Mouse (Mus musculus): ENCODE measurements at regions not wholly inside any gene's neighbourhood (a gene's known extent, or its start where the extent isn't known, plus 50 kb on each side); places are given as distances from the start of the nearest gene placed in this dataset.

DNA sequence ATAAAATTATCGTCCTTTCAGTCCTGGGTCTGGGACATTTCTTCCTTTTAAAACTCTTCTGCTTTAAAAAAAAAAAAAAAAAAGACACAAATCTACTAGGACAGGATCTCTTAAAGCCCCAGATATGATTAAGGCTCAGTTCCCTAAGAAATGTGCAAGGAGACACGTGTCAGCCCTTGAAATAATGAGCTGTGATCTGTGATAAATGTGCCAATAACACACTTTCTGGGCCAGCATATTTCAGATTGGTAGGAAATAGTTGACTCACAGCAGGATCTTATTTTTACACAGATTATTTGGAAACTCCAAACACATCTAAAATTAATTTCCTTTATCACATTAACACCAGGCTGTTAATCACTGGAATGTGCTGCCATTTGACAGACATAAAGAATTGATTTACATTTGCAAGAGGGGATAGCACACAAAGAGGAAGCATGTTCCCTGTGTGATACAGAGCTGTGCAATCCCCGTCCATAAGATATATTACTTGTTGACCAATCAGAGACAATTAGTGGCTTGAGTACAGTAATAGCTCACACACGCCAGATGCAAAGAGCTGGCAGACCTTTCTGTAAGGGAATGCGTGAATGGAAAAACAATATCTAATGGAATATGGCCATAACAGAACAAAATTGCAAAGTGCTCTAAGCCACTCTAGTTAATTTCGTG lies 263.7 kb downstream of the Pax3 start:
- no peak for DNase-seq (ENCODE audit: low read depth, low spot score)

DNA sequence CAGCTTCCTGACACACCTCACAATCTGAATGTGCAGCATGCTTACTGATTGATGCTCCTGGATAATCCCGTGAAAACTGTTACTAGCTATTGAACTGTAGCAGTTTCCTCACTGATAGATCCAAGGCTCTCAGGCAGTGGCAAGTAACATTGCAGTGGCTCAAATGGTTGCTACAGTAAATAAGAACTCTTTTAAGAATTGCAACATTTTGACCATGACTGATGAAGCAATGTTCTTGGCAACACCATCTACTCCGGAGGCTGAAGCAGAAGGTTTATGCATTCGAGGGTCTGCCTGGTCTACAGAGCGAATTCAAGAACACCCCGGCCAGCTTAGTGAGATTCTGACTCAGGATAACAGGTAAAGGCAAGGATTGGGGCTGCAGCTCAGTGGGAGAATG lies 264.7 kb downstream of the Pax3 start:
- DNase-seq (ENCODE audit: low read depth, low spot score) = no peak

DNA sequence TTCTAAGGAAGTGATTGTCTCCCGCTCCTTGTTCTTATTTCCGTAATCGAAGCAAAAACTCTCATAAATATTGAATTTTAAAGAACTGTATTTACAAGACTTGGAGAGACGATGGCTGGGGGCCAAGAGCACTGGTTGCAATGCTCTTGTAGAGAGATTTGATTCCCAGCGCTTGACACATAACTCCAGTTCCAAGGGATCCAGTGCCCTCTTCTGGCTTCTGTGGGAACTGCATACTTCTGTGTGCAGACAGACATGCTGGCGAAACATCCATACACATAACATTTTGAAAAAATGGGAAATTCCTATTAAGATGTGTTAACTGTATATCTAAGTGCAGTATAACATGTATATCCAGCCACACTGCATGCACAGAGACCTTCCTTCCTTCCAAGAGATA lies 266.3 kb downstream of the Pax3 start:
- DNase-seq (ENCODE audit: low read depth, low spot score) = peak; percentile 65

DNA sequence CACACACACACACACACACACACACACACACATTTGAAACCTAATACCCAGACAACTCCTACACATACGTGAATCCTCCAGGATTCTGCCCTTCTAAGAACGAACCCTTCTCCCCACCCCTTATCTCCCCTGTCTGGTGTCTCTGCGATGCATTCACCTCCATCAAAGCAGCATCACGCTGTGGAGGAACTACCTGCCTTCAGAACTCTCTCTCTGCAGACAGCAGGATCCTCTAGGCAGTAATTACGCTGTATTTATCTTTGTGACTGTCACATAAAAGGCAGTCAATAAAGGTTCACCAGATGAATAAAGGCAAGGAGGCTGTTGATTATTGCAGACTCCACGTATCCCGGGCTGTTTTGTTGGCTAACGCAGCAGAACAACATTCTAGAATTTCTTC lies 267.4 kb downstream of the Pax3 start:
- no peak for DNase-seq (ENCODE audit: low read depth, low spot score)

DNA sequence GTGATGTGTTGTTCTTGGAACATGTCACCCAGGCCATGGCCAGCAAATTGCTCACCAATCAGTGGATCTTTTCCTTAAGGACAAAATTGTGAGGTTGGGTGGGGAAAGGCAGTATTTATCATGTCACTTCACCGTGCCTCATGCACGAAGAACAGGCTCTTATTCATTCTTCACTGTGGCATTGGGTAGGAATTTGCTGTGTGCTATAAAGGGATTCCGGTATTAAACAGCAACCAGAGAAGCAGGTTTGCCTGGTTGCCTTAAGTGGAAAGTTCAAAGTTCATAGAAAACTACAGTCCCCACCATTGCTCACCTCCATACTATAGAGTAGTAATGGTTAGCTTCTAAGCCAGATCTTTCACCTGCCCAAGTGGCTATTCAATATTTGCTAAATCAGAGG lies 270.8 kb downstream of the Pax3 start:
- no peak for DNase-seq (ENCODE audit: low read depth, low spot score)

DNA sequence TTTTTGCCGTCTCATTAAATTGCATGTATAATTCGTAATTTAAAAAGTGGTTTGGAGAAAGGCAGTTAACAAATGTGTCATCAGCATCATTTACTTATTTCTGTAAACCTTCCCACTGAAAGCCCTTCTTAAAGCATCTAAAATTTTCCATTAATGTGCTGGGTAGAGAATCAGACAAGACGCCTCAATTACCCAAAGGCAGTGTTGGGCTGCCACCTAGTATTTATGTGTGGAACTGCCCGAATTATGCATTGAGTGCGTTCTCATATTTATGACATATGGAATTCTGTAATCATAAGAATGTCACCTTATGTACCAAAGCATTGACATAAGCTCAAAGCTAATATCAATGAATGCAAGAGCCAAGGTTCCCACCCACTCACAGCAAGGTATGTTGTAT lies 300.7 kb downstream of the Pax3 start:
- no peak for DNase-seq (ENCODE audit: low read depth, low spot score)

DNA sequence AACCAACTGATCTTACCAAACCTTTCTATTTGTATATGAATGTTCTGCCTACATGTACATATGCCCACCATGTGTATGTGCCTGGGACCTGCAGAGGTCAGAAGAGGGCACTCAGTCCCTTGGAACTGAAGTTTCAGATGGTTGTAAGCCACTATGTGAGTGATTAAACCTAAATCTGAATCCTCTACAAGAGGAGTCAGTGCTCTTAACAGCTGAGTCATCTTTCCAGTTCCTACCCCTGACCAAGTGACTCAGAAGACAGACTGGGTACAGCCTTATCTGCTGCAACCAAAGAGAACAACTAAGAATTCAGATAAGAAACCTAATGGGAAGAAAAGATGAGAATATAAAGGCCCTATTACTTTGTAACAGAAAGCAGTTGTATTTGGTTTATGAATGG lies 317.9 kb downstream of the Pax3 start:
- no peak for DNase-seq (ENCODE audit: low read depth, low spot score)

DNA sequence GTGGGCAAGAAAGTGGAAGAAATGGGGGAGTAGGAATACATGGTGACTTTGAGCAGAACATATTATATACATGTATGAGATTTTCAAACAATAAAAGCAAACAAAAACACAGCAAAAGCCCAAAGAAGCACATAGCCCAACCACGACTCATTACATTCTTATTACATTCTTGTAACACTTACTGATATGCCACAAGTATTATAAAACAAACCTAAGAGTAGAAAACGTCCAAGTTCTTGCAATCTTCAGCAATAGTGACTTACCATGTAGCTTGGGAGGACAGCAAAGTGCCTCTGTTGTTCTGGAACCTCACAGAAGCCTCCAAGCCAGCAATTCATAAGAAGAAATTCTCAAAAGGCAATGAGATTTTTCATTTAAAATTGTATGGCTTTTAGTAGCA lies 326.8 kb downstream of the Pax3 start:
- DNase-seq (ENCODE audit: low read depth, low spot score) = no peak

DNA sequence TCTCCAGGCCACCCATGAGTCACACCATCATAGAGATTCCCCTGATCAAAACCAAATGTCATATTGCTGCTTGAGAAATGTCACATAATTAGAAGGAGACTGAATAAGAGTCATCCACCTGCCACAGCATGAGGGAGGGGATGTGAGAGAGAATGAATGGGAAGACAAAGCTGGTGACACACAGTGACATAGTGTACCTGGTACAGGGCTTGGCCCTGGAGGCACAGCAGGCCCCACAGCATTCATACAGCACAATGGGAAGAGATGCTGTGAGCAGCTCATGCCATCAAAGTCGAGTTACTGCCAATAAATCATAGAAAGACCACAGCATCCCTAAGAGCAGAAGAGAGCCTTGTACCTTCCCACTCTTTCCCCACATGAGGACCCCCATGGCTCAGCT lies 327.8 kb downstream of the Pax3 start:
- no peak for DNase-seq (ENCODE audit: low read depth, low spot score)

DNA sequence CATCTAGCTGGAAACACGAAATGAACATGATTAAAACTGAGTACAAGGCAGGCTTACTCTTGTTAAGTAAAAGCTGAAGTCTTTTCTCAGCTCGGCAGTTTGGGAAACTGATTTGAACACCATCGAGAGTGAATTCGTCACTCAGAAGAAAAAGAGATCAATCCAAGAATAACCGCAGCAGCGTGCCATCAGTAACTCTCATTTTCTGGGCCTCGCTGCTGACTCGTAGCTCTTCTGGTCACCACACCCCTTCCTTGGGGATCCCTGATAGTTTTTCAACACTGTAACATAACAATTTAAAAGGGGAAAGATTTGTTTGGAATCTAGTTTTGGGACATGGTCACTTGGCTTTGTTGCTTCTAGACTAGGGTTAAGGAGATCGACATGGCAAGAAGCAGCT lies 337.0 kb downstream of the Pax3 start:
- no peak for DNase-seq (ENCODE audit: low read depth, low spot score)

DNA sequence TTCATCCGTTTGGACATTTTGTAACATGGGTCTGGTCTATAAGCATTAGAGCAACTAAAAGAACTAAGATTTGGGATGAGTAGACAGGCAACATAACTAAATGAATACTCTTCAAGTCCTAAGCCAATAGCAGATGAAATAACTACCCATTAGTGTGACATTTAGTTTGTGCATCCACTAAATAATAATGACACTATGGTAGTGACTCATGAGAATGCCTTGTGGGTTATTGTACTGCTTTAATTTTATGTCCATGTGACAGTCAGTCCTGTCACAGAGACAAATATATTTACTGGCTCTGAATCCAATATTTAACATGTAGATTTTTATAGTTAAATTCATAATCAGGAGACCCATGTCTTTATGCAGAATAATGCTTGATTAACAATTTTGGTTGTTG lies 339.5 kb upstream of the Epha4 start:
- DNase-seq (ENCODE audit: low read depth, low spot score) = no peak

DNA sequence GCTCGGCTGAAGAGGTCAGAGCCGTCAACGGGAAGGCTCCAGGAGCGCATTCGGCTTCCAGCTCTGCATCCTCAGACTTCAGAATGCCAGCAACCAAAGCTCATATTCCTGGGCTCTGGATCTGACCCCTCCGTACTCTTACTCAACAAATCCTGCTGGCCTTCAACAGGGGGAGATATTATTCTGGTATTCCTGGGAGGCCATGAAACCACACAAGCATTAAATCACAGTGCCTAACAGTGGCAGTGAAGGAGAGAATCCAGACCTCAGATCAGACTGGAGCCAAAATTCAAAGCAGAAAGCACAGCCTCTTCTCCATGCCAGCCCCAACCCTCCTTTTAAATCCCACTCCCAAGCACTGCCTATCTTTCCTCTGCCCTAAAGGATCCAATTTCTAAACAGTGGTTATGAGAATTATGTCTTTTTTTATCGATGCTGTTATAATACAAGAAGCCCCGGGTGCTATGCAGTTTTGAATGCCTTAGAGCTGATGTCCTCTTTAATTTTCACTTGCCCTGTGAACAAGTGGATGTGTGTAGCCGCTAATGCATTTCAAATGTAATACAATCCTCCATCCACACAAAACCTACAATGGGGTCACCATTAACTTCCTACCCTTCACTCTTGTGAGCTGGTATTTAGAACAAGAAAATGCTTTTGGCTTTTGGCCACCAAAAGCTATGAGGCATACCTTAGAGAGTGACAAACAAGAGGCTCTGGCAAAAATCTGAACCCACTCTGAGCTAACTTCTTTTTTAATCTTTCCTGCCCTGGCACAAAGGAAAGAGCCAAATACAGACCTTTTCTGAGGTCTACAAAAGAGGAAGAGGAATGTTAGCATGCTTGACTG lies 333.1 kb upstream of the Epha4 start:
- no peak for DNase-seq (ENCODE audit: low read depth, low spot score)

DNA sequence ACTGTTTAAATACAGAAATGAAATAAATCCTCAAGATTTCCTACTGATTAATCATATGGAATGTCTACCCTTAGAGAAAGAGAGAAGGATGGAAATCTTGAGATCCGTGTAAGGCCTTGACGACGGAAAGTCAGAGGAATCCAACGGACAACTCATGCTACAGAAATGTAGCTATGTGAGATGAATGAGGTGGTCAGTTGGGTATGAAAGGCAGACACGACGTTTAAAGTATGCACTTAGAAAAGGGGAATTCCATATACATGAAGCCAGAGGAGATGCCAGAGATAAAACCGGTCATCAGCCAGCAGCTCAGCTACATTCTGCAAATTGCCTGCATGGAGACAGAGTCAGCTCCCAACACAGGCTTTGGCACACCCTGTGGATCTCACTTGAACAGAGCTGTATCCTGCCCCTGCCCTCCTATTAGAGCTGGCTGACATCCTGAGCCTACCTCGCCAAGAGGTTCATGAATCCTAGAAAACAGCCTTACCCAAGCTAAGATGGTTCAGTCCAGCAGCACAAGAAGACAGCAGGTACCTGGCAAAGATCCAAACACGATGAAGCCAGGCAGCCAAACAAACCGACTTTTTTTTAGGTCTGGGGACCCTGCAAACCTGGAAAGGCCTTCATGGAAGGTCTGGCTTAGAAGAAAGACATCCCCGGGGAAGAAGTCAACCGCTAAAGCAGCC lies 331.3 kb upstream of the Epha4 start:
- DNase-seq (ENCODE audit: low read depth, low spot score) = no peak

DNA sequence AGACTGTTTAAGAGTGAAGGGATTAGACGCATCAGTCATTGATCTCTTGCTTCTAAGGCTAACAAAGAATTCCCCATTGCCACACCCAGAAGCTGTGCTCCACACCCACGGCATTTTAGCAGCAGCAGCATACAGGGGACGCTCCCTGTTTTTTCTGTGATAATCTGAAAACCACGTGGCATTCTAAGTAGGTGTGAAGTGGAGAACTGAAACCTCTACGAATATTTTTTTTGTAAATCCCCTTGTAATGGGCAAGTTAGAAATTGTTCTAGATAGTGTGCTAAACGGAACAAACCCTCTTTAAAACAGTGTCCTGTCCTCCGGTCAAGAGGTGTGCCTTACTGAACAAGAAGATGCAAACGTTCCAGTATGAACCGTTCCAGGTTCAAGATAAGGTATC lies 325.8 kb upstream of the Epha4 start:
- DNase-seq (ENCODE audit: low read depth, low spot score) = peak; percentile 39

DNA sequence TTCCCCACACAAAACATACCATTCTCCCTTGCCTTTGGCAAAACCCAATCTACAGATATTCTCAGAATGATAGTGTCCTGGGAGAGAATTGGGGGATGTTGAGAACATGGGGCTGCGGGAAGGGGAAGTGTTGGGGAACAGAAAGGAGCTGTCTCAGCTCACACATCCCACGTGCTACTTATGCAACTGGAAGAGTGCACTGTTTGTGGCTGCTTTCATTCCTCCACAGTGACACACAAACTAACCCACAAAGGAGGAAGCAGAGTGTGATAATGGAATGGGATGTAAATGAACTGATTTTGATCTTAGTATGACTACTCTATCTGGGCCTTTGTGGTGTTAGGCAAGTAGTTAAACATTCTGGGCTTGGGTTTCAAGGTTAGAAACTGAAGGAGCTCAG lies 317.3 kb upstream of the Epha4 start:
- no peak for DNase-seq (ENCODE audit: low read depth, low spot score)

DNA sequence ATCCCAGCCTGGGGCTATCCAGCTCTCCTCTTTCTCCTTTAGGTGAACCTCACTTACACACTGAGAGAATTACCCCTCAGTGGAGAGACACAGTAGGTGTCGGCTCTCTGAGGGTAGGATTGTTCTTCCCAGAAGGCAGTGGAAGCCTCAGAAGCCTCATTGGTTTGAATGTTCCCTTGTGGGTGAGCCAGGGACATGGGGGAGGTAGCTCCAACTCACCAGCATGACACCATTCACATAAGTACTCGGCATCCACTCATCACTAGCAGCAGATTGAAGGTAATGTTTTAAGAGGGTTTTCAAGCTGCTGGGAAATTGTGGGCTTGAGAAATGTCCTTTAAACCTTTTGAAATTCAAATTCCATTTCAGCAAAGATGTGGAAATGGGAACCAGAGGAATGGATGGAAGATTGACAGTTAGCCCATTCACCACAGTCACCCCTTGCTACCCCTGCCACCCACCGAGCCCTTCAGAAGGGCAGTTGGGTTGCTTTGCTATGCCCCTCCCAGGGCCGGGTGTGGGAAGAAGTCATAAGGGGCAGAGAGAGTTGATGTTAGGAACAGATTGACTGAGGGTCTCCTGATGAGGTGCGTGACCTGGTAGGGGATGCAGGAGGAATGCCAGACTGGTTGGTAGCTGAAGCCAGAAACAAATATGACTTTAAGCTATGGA lies 310.0 kb upstream of the Epha4 start:
- DNase-seq (ENCODE audit: low read depth, low spot score) = no peak

DNA sequence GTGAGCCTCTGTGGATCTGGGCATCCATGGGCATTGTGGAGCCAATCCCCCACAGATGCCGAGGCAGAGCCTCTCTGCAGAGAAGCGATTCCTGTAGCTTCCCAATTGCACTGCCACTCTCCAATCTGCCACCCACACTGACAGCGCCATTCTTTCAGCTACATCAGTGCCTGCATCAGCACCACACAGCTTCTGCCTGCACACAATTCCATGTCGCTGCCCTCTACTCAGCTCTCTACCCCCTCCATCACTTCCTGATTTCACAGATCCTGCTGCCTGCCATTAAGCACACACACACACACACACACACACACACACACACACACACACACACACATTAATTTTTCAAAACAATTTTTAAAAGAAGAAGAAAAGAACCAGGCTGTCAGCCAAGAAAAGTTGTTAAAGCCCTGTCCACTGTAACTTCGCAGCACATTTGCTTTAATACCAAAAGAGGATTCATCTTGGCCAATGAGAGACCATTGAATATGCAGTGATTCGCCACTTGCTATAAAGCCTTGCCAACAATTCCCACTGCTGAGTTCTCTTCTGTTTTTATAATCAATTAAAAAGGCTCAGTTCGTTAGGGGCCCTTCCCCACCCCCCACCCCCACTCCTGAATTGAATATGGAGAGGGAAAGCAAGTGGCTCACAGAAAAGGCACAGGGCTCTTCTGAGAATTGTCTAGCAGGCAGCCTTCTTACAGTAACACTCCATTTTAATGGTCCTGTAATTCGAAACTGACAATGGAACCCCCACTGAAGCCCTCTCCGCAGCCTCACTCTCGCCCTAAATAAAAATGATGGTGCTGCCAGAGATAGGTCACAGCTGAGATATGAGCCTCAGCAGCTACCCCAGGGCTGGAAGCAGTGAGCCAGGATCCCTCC lies 309.2 kb upstream of the Epha4 start:
- DNase-seq (ENCODE audit: low read depth, low spot score) = no peak

DNA sequence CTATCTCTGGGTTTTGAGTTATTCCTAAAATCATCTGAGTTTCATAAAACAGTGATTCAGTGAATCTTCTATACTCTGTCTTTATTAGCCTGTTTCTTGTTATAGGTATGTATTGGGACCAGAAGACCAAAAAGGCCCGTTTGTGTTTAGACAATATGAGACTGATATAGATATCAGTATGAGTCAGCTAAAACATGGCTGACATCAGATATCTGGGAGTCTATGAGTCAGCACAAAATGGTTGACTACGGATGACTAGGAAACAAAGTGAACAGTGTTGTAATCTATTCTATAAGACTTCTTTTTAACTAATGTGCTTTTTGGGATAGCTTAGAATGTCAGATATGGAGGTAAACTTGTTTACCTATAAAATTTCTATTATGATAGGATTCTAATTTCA lies 305.2 kb upstream of the Epha4 start:
- no peak for DNase-seq (ENCODE audit: low read depth, low spot score)

DNA sequence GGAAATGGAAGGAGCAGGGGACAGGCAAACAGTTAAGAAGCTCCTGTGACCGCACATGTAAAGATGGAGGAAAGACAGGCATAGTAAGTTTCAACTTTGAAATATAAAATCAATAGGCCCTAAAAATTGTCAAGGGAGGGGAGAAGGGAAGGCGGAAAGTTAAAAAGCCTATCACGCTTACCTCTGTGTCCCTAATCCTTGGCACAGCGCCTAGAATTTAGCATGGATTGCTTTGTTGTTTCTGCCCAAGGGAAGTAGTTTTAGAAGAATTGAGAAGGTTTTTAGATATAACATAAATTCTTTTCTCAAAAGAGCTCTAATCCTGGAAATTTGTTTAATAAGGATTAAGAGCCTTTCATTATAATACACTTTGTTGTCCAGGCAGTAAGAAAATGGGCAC lies 300.6 kb upstream of the Epha4 start:
- DNase-seq (ENCODE audit: low read depth, low spot score) = no peak

DNA sequence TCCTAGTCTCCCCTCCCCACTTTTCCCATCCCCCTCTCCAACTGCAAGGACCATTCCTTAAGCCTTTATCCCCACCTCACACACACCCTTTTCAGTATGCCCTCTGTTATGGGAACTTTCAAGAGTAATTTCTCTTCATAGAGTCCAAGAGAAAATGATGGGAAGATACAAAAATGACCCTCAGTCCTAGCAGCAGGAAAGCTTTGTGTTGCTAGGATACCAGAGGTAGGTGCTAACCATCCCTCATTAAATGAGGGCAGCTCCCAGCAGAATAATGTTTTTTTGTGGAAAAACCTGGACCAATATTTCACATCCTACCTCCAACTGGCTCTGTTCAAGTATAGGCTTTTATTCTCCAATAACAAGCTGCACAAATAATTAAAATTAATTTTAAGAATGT lies 296.7 kb upstream of the Epha4 start:
- DNase-seq (ENCODE audit: low read depth, low spot score) = no peak

DNA sequence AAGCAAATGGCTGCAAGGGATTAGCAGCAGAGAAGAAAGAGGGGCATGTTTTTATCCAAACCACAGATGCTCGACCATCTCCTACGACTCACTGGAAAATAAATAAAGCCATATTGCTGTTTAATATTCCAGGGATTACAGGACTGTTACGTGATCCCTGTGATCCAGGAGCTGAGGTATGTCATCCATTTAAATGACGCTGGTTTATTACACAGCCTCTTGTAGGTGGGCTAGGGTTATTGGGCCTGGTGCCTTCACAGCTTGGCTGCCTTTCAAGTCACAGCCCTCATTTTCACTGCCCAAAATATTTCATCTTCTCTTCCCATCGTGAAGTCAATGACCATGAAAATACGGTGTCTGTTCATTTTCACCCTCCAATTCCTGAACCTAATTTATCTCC lies 276.1 kb upstream of the Epha4 start:
- DNase-seq (ENCODE audit: low read depth, low spot score) = no peak

Data from ZHBTc4 (cell line).